Mouse (Mus musculus): ENCODE measurements around the gene Gal3st1. TPM values are rescaled to one million over a fixed set of nuclear protein-coding genes. Genes with fewer than 3 reads are reported as not detected.

Gene Gal3st1
- 0.08 TPM in 1 of 2 replicates, not detected in the other for total RNA-seq (2012; rRNA removed)
- total RNA-seq (2014; rRNA removed): not detected in 2 replicates
- polyA plus RNA-seq (2012; ENCODE audit: insufficient read length, low read depth): 0.14 TPM in 1 of 2 replicates, not detected in the other

DNA sequence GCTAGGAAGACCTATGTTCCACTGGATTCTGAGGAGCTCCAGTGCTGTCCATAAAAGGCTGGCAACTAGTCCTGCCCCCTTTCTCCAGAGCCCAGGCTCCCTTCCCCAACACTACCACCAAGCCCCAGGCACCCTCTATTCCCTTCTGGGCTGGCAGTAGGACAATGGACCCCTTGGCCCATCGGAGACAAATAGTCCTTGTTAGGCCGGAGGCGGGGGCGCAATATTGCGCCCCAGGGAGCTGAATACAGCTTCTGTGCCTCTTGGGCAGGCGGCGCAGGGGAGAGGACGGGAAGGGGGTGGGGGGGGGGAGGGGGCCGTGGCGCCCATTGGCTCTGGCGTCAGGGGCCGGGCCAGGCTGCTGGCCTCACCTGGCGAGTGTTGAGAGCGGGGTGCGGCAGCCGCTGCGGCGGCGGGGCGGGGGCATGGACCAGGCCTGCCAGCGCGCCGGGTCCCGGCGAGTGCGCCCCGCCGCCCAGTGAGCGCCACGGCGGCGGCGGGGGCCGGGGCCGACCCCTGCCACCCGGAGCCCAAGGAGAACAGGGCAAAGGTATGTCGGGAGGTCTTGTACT is at the start of gene Gal3st1:
Gene Gal3st1, plus strand, starts transcription at position 346 of the 572 bp plus-strand sequence.
- Histone ChIP-seq H3K4me3 (replicated peaks in 1 of 3; ENCODE audit: low read depth in 2 of 3, low read length in 2 of 3, poor library complexity in 1 of 3) (no peak within 1 kb of the TSS), H3K4me2 (ENCODE audit: insufficient read depth, low read depth, poor library complexity, severe bottlenecking) (no peak within 1 kb of the TSS), H3K9me3 (replicated peaks; ENCODE audit: low read length) (peaks cover 15% of the 10 kb centered on the region), H3K79me2 (replicated peaks; ENCODE audit: control insufficient read depth, extremely low read depth, insufficient read depth, poor library complexity, severe bottlenecking) (no peaks in the 10 kb centered on the region), H3K9ac (ENCODE audit: insufficient read depth, low read depth) (no peak within 1 kb of the TSS), H3K36me3 (replicated peaks in 1 of 2; ENCODE audit: control insufficient read depth in 1 of 2, insufficient read depth in 1 of 2, low read length in 1 of 2) (peaks cover 10 to 44% of the 10 kb centered on the region in 2 experiments), H3K27me3 (replicated peaks) (no peaks in the 10 kb centered on the region), H3K4me1 (ENCODE audit: control insufficient read depth in 1 of 2, insufficient read depth in 2 of 2) (no peaks in the 10 kb centered on the region), H3K27ac (ENCODE audit: insufficient read depth, low read depth) (no peak within 1 kb of the TSS)
- TF ChIP-seq MYC (IDR thresholded peaks at IDR 0.05; ENCODE audit: low read depth, low read length): no peak
- TF ChIP-seq RAD21 (IDR thresholded peaks at IDR 0.05; ENCODE audit: low read depth, low read length): no peak
- TF ChIP-seq ZMIZ1 (IDR thresholded peaks at IDR 0.05; ENCODE audit: low read depth, low read length): no peak
- TF ChIP-seq EP300 (IDR thresholded peaks at IDR 0.05; ENCODE audit: low read length): no peak
- no peak for TF ChIP-seq MXI1 (IDR thresholded peaks at IDR 0.05; ENCODE audit: low read depth, low read length)
- no peak for TF ChIP-seq ZNF384 (IDR thresholded peaks at IDR 0.05; ENCODE audit: low read depth, low read length)
- no peak for TF ChIP-seq USF2 (conservative IDR thresholded peaks at IDR 0.05; ENCODE audit: low read depth, low read length)
- TF ChIP-seq ZC3H11A (IDR thresholded peaks at IDR 0.05; ENCODE audit: low read depth, low read length): no peak
- TF ChIP-seq CHD2 (IDR thresholded peaks at IDR 0.05; ENCODE audit: low read length): no peak
- TF ChIP-seq KAT2A (IDR thresholded peaks at IDR 0.05; ENCODE audit: insufficient replicate concordance, low read length): no peak
- TF ChIP-seq HCFC1 (IDR thresholded peaks at IDR 0.05; ENCODE audit: low read depth, low read length): no peak
- no peak for TF ChIP-seq ETS1 (conservative IDR thresholded peaks at IDR 0.05; ENCODE audit: low read depth, low read length)
- no peak for TF ChIP-seq USF1 (IDR thresholded peaks at IDR 0.05; ENCODE audit: low read depth, low read length)
- no peak for TF ChIP-seq TBP (conservative IDR thresholded peaks at IDR 0.05; ENCODE audit: low read depth, low read length)
- TF ChIP-seq POLR2A (IDR thresholded peaks at IDR 0.05; ENCODE audit: low read depth, low read length): no peak
- TF ChIP-seq NELFE (IDR thresholded peaks at IDR 0.05; ENCODE audit: low read depth, low read length): no peak
- in situ Hi-C loops (cut with MboI; ENCODE audit: low pct_ligation_motif_present, low pct_unique_long_range_greater_than_20kb, low sequenced_read_pairs) (no loop called here), dilution Hi-C loops (cut with MboI; ENCODE audit: extremely low pct_ligation_motif_present, extremely low pct_unique_long_range_greater_than_20kb, low sequenced_read_pairs) (no loop called here)
- DNase-seq (ENCODE audit: extremely low read depth): no peak

DNA sequence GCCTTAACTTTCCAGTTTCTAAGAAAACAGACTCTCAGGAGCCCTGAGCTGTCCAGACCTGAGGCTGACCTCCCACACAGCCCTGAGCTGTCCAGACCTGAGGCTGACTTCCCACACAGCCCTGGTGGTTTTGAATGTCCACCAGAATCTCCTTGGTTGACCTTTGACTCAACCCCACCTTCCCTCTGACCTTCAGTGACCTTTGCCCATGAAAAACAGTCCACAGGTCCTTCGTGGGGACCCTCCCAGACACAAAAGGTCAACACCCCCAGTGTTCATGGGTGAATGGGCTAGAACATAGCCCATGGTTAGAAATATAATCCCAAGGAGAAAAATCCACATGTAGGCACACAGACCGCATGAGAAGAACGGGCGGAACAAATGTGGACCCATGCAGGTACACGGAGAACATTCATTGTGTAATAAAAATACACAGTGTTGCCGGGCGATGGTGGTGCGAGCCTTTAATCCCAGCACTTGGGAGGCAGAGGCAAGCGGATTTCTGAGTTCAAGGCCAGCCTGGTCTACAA is 49.6 kb upstream of the Gal3st1 start:
- Histone ChIP-seq H3K27ac (ENCODE audit: insufficient read depth, low read depth) (no peak overlapping the region), H3K4me3 (replicated peaks in 1 of 3; ENCODE audit: low read depth in 2 of 3, low read length in 2 of 3, poor library complexity in 1 of 3) (no peak overlapping the region), H3K79me2 (replicated peaks; ENCODE audit: control insufficient read depth, extremely low read depth, insufficient read depth, poor library complexity, severe bottlenecking) (no peaks in the 10 kb centered on the region), H3K9ac (ENCODE audit: insufficient read depth, low read depth) (no peak overlapping the region), H3K4me2 (ENCODE audit: insufficient read depth, low read depth, poor library complexity, severe bottlenecking) (no peak overlapping the region), H3K36me3 (replicated peaks in 1 of 2; ENCODE audit: control insufficient read depth in 1 of 2, insufficient read depth in 1 of 2, low read length in 1 of 2) (no peaks in the 10 kb centered on the region), H3K27me3 (replicated peaks) (peaks cover 83% of the 10 kb centered on the region), H3K4me1 (ENCODE audit: control insufficient read depth in 1 of 2, insufficient read depth in 2 of 2) (peaks cover 2 to 7% of the 10 kb centered on the region in 2 experiments; a peak in 2 of 4 replicates), H3K9me3 (replicated peaks; ENCODE audit: low read length) (no peaks in the 10 kb centered on the region)
- dilution Hi-C loops (cut with MboI; ENCODE audit: extremely low pct_ligation_motif_present, extremely low pct_unique_long_range_greater_than_20kb, low sequenced_read_pairs): no loop called here
- TF ChIP-seq GABPA (IDR thresholded peaks at IDR 0.05; ENCODE audit: insufficient replicate concordance, low read depth, low read length) (no peak), UBTF (IDR thresholded peaks at IDR 0.05; ENCODE audit: low read depth, low read length) (no peak), NELFE (IDR thresholded peaks at IDR 0.05; ENCODE audit: low read depth, low read length) (no peak), BHLHE40 (IDR thresholded peaks at IDR 0.05; ENCODE audit: low read depth, low read length) (no peak), PAX5 (IDR thresholded peaks at IDR 0.05; ENCODE audit: low read length) (no peak), IRF4 (IDR thresholded peaks at IDR 0.05; ENCODE audit: low read depth, low read length) (no peak), SIN3A (IDR thresholded peaks at IDR 0.05; ENCODE audit: low read length) (no peak), USF2 (conservative IDR thresholded peaks at IDR 0.05; ENCODE audit: low read depth, low read length) (no peak), TCF12 (IDR thresholded peaks at IDR 0.05; ENCODE audit: low read depth, low read length) (no peak), USF1 (IDR thresholded peaks at IDR 0.05; ENCODE audit: low read depth, low read length) (no peak), CTCF (conservative IDR thresholded peaks at IDR 0.05 in 1 of 2, IDR thresholded peaks at IDR 0.05 in 1 of 2; ENCODE audit: low read depth in 2 of 2, low read length in 2 of 2) (no peak), NRF1 (IDR thresholded peaks at IDR 0.05; ENCODE audit: low read depth, low read length) (no peak), JUND (conservative IDR thresholded peaks at IDR 0.05; ENCODE audit: low read depth, low read length) (no peak), SMC3 (IDR thresholded peaks at IDR 0.05; ENCODE audit: low read depth, low read length) (no peak), EP300 (IDR thresholded peaks at IDR 0.05; ENCODE audit: low read length) (no peak), E2F4 (IDR thresholded peaks at IDR 0.05; ENCODE audit: insufficient replicate concordance, low read depth, low read length) (no peak)
- DNase-seq (ENCODE audit: extremely low read depth): no peak
- in situ Hi-C loops (cut with MboI; ENCODE audit: low pct_ligation_motif_present, low pct_unique_long_range_greater_than_20kb, low sequenced_read_pairs): no loop called here
